Mouse (Mus musculus) gastrocnemius, postnatal 25 days (tissue): Measurements from ENCODE around the gene Msh5. TPM values are rescaled to one million over a fixed set of nuclear protein-coding genes. Genes with fewer than 3 reads are reported as not detected.
A peak's percentile ranks its signal among the peaks of the same experiment; 100 is the strongest.

Source experiments
- DNase-seq: peaks from one replicate; pipeline ENCODE4 v3.0.0; 2022
- total RNA-seq, 2 experiments: library from RNA; stranded (reverse); gene quantifications; 1 replicate in 1 of 2; 2 replicates in 1 of 2; pipeline ENCODE4 v1.2.3; 2021

Msh5 gene
- total RNA-seq, 2 experiments from 2014 or later: 0.67 to 0.72 TPM

- no peak for DNase-seq
Measured at GRCm38 (mm10) chr17:35070556-35071229, 24.1 kb upstream of the Msh5 start.

- DNase-seq: no peak
Measured at GRCm38 (mm10) chr17:35068213-35068914, 21.8 kb upstream of the Msh5 start.

- DNase-seq: no peak
Measured at GRCm38 (mm10) chr17:35066084-35066483, 19.5 kb upstream of the Msh5 start, which contains the start of gene Mpig6b. Gene Mpig6b, minus strand, starts transcription at chr17:35066184.

- peak; percentile 46 for DNase-seq
Measured at GRCm38 (mm10) chr17:35064951-35065947, 18.7 kb upstream of the Msh5 start, which contains the start of gene Ly6g6c. Gene Ly6g6c, plus strand, starts transcription at chr17:35065388.

- no peak for DNase-seq
Measured at GRCm38 (mm10) chr17:35064378-35064877, 17.9 kb upstream of the Msh5 start.

- DNase-seq: no peak
Measured at GRCm38 (mm10) chr17:35063466-35063865, 16.9 kb upstream of the Msh5 start.

GRCm38 (mm10) chr17:35061299-35061698 is 14.8 kb upstream of the Msh5 start:
- no peak for DNase-seq

DNA sequence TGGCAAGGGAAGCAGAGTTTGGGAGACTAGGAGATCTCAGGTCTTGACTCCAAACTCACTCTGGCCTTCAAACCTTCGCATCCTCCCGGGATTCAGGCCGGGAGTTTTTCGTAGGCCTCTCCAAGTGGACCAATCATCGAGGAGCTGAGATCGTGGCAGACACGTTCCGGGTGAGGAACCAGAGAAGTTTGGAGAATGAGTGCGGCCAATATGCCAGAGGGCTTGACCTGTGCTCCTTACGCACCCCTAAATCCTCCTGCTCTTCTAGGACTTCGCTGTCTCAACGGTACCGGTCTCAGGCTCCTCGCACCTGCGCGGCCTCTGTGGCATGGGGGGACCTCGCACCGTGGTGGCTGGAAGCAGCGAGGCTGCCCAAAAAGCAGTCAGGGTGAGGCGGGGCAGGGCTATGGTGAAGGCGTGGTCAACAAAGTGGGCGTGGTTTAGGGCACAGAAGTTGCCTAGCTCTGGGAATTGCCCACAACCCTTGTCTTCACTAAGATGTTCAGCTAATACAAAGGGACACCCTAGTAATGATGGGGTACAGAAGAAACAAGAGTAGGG is 14.3 kb upstream of the Msh5 start:
- DNase-seq: peak; percentile 20

GRCm38 (mm10) chr17:35060071-35060470 is 13.5 kb upstream of the Msh5 start:
- DNase-seq: peak; percentile 16

DNA sequence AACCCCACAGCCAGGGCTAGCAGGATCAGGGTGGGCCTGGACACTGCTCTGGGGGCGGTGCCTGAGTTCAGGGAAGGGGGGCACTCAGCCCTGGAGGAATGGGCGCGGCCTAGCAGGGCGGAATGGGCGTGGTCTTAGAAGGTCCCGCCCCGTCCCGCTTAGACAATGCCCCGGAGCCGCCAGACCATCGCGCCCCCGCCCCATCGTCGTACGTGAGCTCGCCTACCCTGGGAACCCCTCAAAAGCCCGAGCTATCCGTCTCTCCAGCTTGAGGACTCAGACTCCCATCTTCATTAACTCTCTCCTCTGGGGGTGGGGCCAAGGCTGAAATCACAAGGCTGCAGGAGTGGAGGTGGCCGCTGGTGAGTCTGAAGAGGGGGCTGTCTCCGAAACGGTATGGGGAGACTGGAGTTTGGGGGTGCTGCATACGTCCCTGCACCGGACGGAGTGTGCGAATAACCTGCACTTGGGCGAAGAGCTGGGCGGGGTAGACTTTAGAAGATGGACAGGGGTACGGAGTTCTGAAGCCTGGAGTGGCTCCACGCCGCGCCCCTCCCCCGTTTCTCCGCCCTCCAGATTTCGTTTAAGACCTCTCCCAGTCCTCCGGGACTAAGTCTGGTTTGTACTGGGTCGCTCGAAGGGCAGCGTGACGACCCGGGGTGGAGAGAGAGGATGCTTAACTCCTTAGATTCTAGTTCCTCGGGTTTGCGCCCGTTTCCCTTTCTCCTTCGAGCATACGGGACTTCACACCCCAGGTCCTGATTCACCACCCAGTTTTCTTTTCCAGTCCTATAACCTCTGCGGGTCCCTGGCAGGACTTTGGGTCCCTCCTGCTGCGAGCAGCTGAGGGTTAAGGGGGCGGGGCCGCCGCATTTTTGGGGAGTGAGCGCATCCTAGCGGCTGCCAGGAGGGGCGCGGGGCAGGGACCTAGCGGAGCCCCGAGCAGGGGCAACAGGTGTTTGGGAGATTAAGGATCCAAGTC is 12.7 kb upstream of the Msh5 start, which contains the start of gene Ddah2:
TSS of gene Ddah2 (plus strand) at position 125 of the 982 bp plus-strand sequence.
- peak; percentile 89 for DNase-seq

GRCm38 (mm10) chr17:35058316-35058715 is 11.8 kb upstream of the Msh5 start:
- DNase-seq: no peak

GRCm38 (mm10) chr17:35057090-35057489 is 10.5 kb upstream of the Msh5 start:
- DNase-seq: no peak

- no peak for DNase-seq
Measured at GRCm38 (mm10) chr17:35055691-35056495, 9.3 kb upstream of the Msh5 start.

DNA sequence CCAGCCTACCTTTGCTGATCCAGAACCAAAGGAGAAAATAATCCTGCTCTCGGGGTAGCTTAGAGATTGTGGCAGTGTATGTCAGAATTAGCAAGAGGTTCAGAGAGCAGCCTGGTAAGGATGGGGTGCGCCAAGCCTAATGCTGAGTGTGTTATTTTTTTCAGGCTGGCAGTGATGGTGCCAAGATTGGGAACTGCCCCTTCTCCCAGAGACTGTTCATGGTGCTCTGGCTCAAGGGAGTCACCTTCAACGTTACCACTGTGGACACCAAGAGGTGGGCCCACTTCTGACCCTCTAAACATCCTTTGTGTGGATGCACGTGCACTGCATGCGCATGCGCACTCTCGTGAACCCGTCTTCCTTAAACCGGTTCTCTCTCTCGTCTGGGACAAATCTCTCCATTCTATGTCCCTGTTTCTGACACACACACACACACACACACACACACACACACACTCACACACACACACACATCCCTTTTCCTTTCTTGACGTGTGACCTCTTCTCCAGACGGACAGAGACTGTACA is 5.8 kb upstream of the Msh5 start:
- no peak for DNase-seq

GRCm38 (mm10) chr17:35051156-35052086 is 4.9 kb upstream of the Msh5 start:
- DNase-seq: peak; percentile 72

DNA sequence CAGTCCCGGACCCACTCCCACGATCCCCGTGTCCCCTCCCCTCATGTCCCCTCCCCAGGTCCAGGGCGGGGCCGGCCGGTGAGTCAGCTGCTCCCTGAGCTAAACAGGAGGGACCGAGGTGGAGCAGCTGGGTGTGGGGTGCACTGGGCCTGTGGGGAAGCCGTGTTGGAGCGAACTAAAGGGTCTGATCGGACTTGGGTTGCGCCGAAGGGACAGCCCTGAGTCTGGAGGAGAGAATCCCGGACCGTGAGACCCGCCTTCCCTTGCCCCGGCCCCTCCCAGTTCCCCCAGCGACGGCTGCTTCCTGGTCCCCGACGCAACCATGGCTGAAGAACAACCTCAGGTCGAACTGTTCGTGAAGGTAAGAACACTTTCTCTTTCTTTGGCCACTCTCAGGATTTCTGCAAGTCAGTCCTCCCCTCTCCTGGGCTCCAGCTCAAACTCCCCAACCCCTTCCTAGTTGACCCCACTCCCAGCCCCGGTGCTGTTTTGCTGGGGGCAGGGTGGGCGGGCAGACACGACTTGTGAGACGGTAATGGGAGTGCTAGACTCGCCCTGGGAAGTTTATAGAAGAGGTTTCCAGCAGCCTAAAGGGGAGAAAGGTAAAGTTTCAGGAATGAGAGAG is 3.7 kb upstream of the Msh5 start:
- peak; percentile 80 for DNase-seq

- peak; percentile 58 for DNase-seq
Measured at GRCm38 (mm10) chr17:35049561-35050016, 3.0 kb upstream of the Msh5 start, which contains the start of gene Clic1. Gene Clic1, plus strand, starts transcription at chr17:35049966.
